Mouse (Mus musculus) stomach, postnatal 0 days (tissue): Measurements from ENCODE around the gene Gzmc. TPM values are rescaled to one million over a fixed set of nuclear protein-coding genes. Genes with fewer than 3 reads are reported as not detected.
"Not testable (repeated sequence)": the region's sequence is repeated elsewhere in the genome, so short reads cannot be mapped to it uniquely, and the experiment has no call there.

ENCODE experiments used
- ATAC-seq: fragments of 200-750 bp; cut with Nextera tagmentation; 2 replicates; pipeline ENCODE4 v1.8.0; 2017; ENCODE audit not compliant: low FRiP score, low TSS enrichment
- DNase-seq: peaks from one replicate; pipeline ENCODE4 v3.0.0-alpha.2; 2016; ENCODE audit warnings: low spot score
- H3K27ac ChIP-seq: fragments of 300-500 bp; sonication (generic); replicated peaks from 2 replicates; pipeline ENCODE4 v1.5.1; 2014; ENCODE audit warnings: mild to moderate bottlenecking, control low read depth
- H3K27me3 ChIP-seq: fragments of 300-500 bp; sonication (generic); 2 replicates; pipeline ENCODE4 v1.6.1; 2014; ENCODE audit warnings: low read length; ENCODE audit not compliant: control insufficient read depth, insufficient read depth
- H3K36me3 ChIP-seq: fragments of 300-500 bp; sonication (generic); 2 replicates; pipeline ENCODE4 v1.6.1; 2014; ENCODE audit warnings: low read length, mixed read lengths; ENCODE audit not compliant: control insufficient read depth, insufficient read depth
- H3K4me1 ChIP-seq: fragments of 300-500 bp; sonication (generic); replicated peaks from 2 replicates; pipeline ENCODE4 v1.6.1; 2014; ENCODE audit warnings: antibody characterized with exemption; ENCODE audit not compliant: control insufficient read depth, insufficient read depth
- H3K4me2 ChIP-seq: fragments of 300-500 bp; sonication (generic); replicated peaks from 2 replicates; pipeline ENCODE4 v1.6.1; 2014; ENCODE audit warnings: low read depth, mild to moderate bottlenecking, control low read depth, moderate library complexity
- H3K4me3 ChIP-seq: fragments of 300-500 bp; sonication (generic); 2 replicates; pipeline ENCODE4 v1.5.1; 2014; ENCODE audit warnings: low read depth, low read length, control low read depth
- H3K9ac ChIP-seq: fragments of 300-500 bp; sonication (generic); 2 replicates; pipeline ENCODE4 v1.6.1; 2014; ENCODE audit warnings: mild to moderate bottlenecking, low read length, control low read depth, mixed read lengths
- H3K9me3 ChIP-seq: fragments of 300-500 bp; sonication (generic); 2 replicates; pipeline ENCODE4 v1.6.1; 2016; ENCODE audit warnings: low read length; ENCODE audit not compliant: control insufficient read depth
- CTCF ChIP-seq: IDR thresholded peaks from 2 replicates; pipeline ENCODE4 v1.5.1; 2016; ENCODE audit warnings: antibody characterized with exemption, low read depth, mild to moderate bottlenecking, moderate library complexity
- EP300 ChIP-seq: optimal IDR thresholded peaks from 2 replicates; pipeline ENCODE3; 2016; ENCODE audit warnings: antibody characterized with exemption
- WGBS: fragments of 180-500 bp; shearing (Covaris S2); extraction: QIAGEN DNeasy Blood & Tissue Kit; methylation state at CpG from one replicate; pipeline ENCODE4 v1.1.7; 2014; 5-methylcytosine and 5-hydroxymethylcytosine counted together
- polyA plus RNA-seq: library from polyadenylated mRNA; unstranded; fragments of >200 nt; fragmentation: Nextera tagmentation; extraction: Ambion mirVana; gene quantifications from 2 replicates; pipeline ENCODE4 v1.2.1, GENCODE M21; 2015

The Gzmc gene
- polyA plus RNA-seq = 0.11 TPM in 1 of 2 replicates, not detected in the other

DNA sequence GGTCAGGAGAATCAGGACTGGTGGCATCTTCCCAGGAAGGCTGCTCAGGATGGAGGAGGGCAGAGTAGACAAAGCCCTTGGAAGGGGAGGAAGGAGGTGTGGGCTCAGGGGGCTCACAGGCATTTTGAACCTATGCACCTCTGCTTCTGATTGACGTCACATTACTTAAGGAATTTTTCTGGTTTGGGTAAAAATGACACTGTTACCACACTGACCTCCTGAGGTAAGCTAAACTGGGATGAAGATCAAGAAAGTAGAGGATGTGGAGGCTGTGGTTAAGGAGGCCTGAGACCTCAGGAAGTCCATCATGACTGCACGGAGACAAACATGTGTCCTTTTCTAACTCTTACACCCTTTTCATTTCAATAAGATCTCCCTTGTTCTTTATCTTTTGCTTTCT lies at the start of gene Gzmc:
Gene Gzmc (minus strand): TSS at position 101 of the 400 bp plus-strand sequence.
- Histone ChIP-seq H3K4me1 (no peaks in the 10 kb centered on the region), H3K27me3 (no peaks in the 10 kb centered on the region), H3K4me3 (no peak within 1 kb of the TSS), H3K9ac (no peak within 1 kb of the TSS), H3K36me3 (no peaks in the 10 kb centered on the region), H3K27ac (no peak within 1 kb of the TSS), H3K4me2 (no peak within 1 kb of the TSS), H3K9me3 (no peaks in the 10 kb centered on the region)
- DNase-seq = no peak
- no peak for ATAC-seq
- WGBS = 71% methylated on average over 2 of the region's 2 CpGs
- TF ChIP-seq EP300 (no peak), CTCF (no peak)

- H3K9ac ChIP-seq = no peak overlapping the region
- DNase-seq (no peak), ATAC-seq (no peak)
- no peaks in the 10 kb centered on the region for H3K9me3 ChIP-seq
- no peak overlapping the region for H3K27ac ChIP-seq
- no peaks in the 10 kb centered on the region for H3K36me3 ChIP-seq
- no peak for TF ChIP-seq CTCF
- no peak for TF ChIP-seq EP300
- no peak overlapping the region for H3K4me3 ChIP-seq
- no peak overlapping the region for H3K4me2 ChIP-seq
- 79% methylated on average over 1 of the region's 1 CpGs for WGBS
- H3K4me1 ChIP-seq = no peaks in the 10 kb centered on the region
- no peaks in the 10 kb centered on the region for H3K27me3 ChIP-seq
Measured at GRCm38 (mm10) chr14:56283816-56284215, 49.4 kb upstream of the Gzmc start.

DNA sequence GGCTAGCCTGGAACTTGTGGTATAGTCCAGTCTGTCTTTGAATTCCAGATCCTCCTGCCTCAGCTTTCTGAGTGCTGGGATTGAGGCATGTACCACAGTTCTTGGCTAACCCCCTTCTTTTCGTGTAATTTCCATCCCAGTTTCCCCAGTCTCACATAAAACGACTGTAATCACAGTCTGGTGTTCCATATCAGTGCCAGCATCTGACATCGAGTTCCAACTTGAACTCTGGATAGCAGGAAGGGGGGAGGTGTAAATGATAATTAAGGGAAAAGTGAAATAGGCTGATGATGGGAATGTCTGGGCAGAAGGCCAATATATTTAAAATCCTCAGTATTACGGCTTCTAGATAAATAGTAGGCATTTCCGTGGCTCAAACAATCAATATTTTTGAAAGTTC lies 46.6 kb upstream of the Gzmc start:
- ATAC-seq = no peak
- H3K27me3 ChIP-seq = no peaks in the 10 kb centered on the region
- H3K36me3 ChIP-seq = no peaks in the 10 kb centered on the region
- H3K4me2 ChIP-seq = no peak overlapping the region
- H3K4me3 ChIP-seq = no peak overlapping the region
- H3K27ac ChIP-seq = no peak overlapping the region
- no peak for DNase-seq
- no peak for TF ChIP-seq EP300
- no peak for TF ChIP-seq CTCF
- H3K9me3 ChIP-seq = no peaks in the 10 kb centered on the region
- WGBS = 29% methylated on average over 5 of the region's 5 CpGs
- no peak overlapping the region for H3K9ac ChIP-seq
- no peaks in the 10 kb centered on the region for H3K4me1 ChIP-seq

DNA sequence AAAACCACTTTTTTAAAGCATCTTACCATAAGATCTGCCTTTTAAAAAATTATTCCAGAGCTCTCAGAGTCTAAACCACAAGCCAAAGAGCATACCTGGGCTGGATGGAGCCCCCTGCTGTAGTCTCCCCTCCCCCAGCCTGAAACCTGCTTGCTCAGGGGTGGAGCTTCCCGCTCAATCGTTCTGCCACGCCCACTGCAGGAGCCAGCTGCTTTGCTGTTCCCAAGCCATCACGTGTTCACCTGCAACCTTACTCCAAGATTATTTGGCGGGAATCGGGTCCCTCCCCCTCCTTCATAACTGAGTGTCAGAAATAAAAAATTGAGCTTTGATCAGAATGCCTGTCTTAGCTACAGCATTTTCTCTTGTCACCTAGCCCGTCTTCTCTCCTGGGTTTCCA lies 44.2 kb upstream of the Gzmc start:
- H3K27me3 ChIP-seq, H3K9me3 ChIP-seq, ATAC-seq, H3K4me3 ChIP-seq, H3K36me3 ChIP-seq, H3K9ac ChIP-seq, H3K27ac ChIP-seq, H3K4me1 ChIP-seq, H3K4me2 ChIP-seq, DNase-seq: not testable (repeated sequence)
- WGBS = 40% methylated on average over 7 of the region's 7 CpGs

DNA sequence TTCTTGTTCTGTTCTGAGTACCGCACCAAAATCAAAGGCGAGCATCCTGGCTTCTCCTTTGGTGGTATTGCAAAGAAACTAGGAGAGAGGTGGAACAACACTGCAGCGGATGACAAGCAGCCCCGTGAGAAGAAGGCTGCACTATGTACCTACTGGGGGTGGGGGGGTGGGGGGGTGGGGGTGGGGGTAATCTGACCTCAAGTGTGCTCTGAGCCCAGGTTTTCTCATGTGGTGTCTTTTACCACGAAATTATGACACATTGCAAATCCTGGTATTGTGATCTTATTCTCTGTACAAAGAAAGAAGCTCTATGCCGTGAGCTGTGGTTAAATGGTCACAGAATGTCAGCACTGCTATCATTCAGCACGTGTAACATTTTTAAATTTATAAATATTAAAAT lies 41.6 kb upstream of the Gzmc start:
- not testable (repeated sequence) for H3K27ac ChIP-seq, H3K4me3 ChIP-seq, H3K9ac ChIP-seq, ATAC-seq, H3K4me1 ChIP-seq, H3K9me3 ChIP-seq, H3K4me2 ChIP-seq, H3K36me3 ChIP-seq, H3K27me3 ChIP-seq, DNase-seq
- WGBS = 66% methylated on average over 7 of the region's 7 CpGs

DNA sequence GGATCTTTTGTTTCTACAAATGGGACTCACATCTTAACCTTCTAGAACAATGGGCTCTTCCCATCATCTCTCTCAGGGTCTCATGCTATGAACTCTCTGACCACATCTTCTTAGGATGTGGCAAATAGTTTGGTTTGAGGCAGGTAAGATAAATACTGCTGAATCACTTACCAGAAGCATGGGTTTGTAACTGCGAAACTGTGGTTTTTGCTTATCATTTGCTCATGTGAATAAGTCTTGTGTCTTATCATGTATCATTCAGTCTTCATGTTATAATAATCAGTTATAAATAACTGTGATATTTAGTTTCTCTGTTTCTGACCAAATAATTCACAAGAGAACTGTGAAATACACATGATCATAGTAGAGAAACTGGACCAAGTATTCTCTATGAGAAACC lies 31.7 kb upstream of the Gzmc start:
- no peak overlapping the region for H3K4me3 ChIP-seq
- no peak for ATAC-seq
- H3K9ac ChIP-seq = no peak overlapping the region
- H3K36me3 ChIP-seq = no peaks in the 10 kb centered on the region
- H3K4me1 ChIP-seq = no peaks in the 10 kb centered on the region
- no peak overlapping the region for H3K4me2 ChIP-seq
- H3K27ac ChIP-seq = no peak overlapping the region
- DNase-seq = no peak
- H3K9me3 ChIP-seq = no peaks in the 10 kb centered on the region
- 84% methylated on average over 1 of the region's 1 CpGs for WGBS
- TF ChIP-seq EP300 = no peak
- TF ChIP-seq CTCF = no peak
- H3K27me3 ChIP-seq = no peaks in the 10 kb centered on the region
